Mouse (Mus musculus) heart, adult 11 months (tissue): Measurements from ENCODE around the gene Ier2.

Source experiments
- DNase-seq: peaks from one replicate; pipeline ENCODE4 v3.0.0; 2022

The Ier2 gene

GRCm38 (mm10) chr8:84662581-84663065, at the start of gene Ier2:
Ier2 (minus strand) TSS chr8:84662852.
- DNase-seq: peak; percentile 100

DNA sequence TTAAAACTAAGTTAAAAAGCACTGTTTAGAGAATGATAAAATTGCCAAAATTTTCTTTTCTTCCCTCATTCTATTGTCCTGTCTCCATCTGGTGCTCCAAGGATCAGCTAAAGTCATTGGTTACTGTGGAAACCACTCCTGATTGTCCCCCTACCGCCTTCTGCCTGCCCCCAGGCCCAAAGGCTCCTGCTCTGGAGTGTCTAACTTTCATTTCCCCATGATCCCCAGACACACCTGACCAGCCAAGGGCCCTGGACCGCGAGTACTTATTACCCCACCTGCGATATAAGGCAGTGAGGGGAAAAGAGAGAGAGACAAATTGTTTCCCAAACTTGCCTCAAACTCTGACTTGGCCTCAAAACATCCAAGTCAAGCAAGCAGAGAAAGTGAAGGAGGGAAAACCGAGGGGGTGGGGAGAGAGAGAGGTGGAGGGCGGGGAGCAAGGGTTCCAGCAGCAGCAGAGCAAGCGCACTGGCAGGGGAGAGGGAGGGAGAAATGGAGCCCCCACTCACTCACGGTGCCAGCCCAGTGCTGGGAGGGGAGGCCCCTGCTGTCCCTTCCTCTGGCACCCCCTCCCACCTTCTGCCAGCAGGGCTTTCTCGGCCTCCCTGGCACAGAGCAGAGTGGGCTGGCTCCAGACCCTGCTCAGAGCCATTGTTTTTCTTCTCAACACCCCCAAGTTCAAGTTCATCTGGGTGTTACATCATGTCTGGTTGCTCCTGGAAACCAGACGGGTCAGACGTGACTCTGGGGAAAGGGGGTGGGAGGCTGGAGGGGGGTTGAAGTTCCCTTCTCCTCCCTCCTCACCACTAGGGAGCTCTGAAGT, 49.5 kb upstream of the Ier2 start:
- DNase-seq: peak; percentile 98

- DNase-seq: no peak
Measured at GRCm38 (mm10) chr8:84711312-84711711, 48.7 kb upstream of the Ier2 start.

- no peak for DNase-seq
Measured at GRCm38 (mm10) chr8:84709931-84710330, 47.3 kb upstream of the Ier2 start.

- peak; percentile 99 for DNase-seq
Measured at GRCm38 (mm10) chr8:84708774-84709475, 46.3 kb upstream of the Ier2 start.

DNA sequence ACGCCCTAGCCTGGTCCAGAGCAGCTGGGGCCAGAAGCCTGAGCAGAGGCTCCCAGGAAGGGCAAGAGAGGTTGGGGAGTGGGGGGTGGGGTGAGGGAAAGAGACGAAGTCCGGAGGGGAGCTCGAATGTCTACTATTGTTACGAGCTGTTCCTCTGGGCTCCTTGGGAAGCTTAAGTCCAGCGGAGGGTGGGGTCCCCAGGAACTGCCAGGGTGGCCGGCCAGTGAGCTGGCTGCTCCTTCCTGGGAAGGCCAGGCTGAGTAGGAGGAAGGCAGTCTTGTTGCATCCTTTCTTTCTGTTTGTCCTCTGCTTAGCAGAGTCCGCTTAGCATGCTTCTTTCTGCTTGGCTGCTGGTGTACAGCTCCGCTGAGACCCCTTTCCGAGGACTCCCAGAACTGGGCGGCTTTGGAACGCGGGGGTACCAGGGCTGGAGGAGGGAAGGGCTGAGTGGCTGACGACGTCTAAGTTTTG, 45.5 kb upstream of the Ier2 start:
- DNase-seq: peak; percentile 96

- peak; percentile 98 for DNase-seq
Measured at GRCm38 (mm10) chr8:84707267-84707883, 44.7 kb upstream of the Ier2 start.

GRCm38 (mm10) chr8:84706610-84707266, 44.1 kb upstream of the Ier2 start:
- DNase-seq: no peak

DNA sequence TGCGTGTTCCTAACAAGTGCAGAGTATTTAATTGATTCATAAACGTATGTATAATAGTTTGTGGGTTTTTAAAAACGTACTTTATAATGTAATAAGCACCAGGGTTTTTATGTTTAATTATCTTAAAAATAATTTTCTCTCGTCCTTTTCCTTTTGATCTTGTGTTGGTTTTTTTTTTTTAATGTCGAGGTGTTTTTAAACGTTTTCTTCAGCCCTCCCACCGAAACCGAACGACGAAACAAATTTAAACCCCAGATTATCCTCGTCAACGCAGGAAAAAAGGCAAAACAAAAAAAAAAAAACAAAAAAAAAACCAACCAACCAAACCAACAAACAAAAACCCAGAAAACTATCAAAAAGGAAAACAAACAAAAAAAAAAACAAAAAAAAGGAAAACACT, 43.3 kb upstream of the Ier2 start:
- DNase-seq: no peak

- DNase-seq: peak; percentile 98
Measured at GRCm38 (mm10) chr8:84704867-84705831, 42.5 kb upstream of the Ier2 start.

GRCm38 (mm10) chr8:84704356-84704755, 41.7 kb upstream of the Ier2 start:
- peak; percentile 99 for DNase-seq

DNA sequence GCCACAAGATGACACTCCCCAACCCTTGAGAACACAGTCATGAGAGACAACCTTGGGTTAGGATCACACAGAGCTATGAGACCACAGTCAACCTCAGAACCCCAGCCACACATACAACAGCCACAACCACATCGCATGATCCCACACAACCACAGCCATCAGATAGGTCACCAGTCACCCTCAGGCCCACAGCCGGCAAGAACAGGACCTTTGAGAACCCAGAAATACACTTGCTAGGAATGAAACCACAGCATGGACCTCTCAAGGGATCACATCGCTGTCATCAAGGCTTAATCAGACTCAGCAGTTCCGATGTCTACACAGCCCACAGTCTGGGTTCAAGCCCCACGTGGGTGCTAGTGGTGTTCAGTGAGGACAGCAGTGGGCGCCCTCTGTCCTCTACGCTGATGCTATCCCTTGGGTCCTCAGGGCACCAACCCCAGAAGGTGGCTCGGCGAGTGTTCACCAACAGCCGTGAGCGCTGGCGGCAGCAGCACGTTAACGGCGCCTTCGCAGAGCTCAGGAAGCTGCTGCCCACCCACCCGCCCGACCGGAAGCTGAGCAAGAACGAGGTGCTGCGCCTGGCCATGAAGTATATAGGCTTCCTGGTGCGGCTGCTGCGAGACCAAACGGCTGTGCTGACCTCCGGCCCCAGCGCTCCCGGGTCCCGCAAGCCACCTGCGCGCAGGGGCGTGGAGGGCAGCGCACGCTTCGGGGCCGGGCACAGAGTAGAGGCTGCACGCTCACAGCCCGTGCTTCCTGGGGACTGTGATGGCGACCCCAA, 41.0 kb upstream of the Ier2 start:
- peak; percentile 94 for DNase-seq

GRCm38 (mm10) chr8:84702963-84703465, 40.4 kb upstream of the Ier2 start:
- DNase-seq: peak; percentile 91

DNA sequence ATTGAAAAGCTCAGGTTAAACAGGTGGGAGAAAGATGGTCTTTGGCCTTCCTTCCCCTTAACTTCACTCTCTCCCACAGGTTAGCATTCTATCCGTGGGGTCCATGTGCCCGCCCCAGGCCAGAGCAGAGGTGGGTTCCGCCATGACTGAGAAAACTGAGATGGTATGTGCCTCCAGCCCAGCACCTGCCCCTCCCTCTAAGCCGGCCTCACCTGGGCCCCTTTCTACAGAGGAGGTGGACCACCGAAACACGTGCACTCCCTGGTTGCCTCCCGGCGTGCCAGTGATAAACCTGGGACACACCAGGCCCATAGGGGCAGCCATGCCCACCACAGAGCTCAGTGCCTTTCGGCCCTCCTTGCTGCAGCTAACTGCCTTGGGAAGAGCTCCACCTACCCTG, 39.9 kb upstream of the Ier2 start:
- DNase-seq: peak; percentile 95

GRCm38 (mm10) chr8:84700941-84701911, 38.6 kb upstream of the Ier2 start, which contains the start of gene Lyl1:
Lyl1 (plus strand) TSS chr8:84701457.
- DNase-seq: peak; percentile 99

GRCm38 (mm10) chr8:84700526-84700925, 37.9 kb upstream of the Ier2 start:
- no peak for DNase-seq

DNA sequence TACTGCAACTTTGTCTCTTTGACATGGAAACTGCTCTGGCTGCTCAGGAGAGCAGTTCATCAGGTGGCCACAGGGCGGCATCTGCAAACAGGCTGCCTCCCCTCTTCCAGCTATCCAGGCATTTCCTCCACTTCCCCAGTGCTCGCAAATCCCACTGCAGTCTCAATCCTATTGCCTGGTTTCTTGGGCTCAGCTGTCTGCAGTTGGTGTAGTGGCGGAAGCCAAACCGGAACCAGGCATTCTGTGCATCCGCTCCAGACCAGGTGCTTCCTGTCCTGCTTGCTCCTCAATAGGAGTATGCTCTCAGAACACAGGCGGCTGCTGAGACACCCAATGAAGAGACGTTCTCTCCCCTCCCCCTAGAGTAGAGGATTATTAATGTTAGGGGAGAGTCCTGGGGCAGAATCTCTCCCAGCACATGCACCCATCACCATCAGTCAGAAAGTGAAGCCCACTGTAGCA, 37.2 kb upstream of the Ier2 start:
- peak; percentile 100 for DNase-seq

GRCm38 (mm10) chr8:84698929-84699401, 36.3 kb upstream of the Ier2 start:
- peak; percentile 99 for DNase-seq

DNA sequence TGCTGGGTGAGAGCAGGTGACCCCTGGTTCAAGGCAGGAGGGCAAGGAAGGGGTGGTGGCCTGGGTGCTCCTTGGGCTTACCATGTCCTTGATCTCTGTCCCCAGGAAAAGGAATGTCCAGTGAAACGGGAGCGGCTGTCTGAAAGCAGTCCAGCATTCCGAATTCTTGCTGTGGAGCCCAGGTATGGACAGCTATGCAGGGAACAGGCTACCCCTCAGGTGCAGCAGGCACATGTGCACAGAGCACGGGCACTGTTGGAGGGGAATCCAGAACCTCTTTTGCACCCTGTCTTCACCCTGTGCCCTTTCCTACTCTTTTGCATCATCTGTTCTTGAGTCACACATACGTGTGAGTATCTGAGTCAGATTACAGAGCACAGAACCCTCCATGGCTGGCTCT, 35.6 kb upstream of the Ier2 start:
- DNase-seq: peak; percentile 92
